Mouse (Mus musculus): Measurements from ENCODE around the gene Sema3g.

Sema3g gene

DNA sequence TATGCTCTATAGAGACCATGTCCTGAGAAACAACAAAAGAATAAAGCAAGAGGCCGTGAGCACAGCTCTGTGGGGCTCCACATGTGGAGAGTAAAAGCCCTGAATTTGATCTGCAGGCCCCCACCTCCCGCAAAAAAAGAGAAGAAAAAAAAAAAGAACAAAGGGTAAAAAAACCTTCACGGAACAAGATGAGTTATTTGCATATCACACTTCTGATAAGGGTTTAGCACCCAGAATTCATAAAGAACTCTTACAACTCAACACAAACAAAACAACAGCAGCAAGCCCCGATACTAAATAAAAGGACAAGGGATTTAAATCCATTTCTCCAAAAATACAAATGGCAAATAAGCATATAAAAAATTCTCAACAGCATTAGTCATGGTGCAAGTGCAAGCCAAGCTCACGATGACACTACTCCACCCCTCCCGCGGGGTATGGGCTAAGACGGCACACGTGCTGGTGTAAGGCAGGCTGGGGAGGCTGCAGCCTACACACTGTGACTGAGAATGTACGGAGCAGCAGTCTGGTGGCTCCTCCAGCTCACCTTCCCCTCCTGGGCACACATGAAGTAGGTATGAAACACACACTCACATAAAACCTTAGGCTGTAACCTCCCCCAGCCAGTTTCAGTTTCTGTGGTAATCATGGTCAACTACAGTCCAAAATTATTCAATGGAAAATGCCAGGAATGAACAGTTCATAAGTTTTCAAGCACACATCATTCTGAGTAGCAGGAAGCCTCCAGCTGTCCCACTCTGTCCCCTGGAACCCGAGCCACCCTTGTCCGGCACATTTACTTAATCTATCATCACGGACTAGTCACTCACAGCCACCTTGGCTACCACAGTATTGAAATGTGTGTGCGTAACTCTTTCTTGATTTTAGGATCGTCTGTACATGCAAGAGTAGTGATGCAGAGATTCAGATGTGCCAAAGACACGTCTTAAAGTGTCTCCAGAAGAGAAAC is 19.8 kb upstream of the Sema3g start:
- no peak for DNase-seq

DNA sequence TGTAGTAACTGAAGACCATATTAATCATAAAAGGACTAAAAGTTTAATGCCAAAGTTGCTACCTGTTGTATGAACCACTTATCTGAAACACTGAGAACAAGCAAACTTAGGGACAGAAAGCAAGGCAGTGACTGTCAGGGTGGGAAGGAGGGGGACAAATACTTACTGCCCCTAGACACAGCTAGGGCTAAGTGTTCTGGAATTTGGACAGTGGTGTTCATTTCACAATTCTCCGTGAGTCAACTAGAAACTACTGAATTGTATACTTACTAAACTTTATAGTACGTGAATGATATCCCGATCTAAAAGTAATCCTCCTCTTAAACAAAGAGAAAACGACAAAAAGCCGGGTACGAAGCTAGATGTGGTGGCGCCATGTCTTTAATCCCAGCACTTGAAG is 18.1 kb upstream of the Sema3g start:
- no peak for DNase-seq

DNA sequence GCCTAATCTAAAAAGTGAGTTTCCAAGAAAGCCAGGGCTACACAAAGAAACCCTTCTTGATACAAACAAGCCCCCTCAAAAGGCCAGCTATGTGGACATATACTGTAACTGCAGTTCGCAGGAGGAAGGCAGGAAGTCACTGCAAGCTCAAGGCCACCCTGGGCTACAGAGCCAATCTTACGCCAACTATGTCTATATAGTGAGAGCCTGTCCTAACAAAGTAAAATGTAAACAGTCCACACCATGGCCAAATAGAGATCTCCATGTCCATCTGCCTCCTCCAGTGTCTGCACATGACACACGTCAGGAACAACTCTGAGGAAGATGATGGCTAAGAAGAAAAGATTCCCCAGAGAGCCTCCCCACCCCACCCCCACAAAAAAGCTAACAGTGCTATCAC is 17.6 kb upstream of the Sema3g start:
- no peak for DNase-seq

DNA sequence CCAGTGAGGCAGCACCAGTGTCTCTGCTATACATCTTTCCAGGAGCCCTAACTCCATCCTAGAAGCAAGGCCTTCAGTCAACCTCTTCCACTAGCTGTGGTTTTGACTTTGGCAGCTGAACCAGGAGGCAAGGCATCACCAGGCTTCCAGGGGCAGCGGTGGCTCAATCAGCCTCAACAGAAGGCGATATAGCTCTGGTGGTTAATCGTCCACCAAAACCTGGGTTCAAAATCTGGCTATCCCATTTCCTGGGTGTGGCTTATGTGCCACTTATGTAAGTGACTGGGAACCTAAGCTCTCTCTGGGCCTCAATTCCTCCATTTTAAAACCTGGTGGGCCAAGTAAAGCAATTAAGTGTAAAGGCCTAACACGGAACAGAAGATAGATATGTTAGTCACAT is 12.8 kb upstream of the Sema3g start:
- no peak for DNase-seq

DNA sequence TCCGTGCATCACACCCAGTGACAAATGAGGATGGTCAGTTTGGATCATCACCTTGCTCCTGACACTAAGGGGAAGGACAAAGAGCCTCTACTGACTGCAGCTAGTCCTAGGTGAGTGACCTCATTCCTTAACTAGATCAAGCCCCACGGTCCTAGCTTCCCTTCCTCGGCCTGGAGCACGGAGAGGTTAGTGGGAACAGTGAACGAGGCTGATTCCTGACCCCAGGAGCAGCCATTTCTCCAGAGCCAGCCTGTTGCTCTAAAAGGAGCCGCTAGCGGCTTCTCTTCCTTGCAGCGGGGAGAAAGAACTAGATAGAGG is 12.5 kb upstream of the Sema3g start:
- DNase-seq, result no peak

DNA sequence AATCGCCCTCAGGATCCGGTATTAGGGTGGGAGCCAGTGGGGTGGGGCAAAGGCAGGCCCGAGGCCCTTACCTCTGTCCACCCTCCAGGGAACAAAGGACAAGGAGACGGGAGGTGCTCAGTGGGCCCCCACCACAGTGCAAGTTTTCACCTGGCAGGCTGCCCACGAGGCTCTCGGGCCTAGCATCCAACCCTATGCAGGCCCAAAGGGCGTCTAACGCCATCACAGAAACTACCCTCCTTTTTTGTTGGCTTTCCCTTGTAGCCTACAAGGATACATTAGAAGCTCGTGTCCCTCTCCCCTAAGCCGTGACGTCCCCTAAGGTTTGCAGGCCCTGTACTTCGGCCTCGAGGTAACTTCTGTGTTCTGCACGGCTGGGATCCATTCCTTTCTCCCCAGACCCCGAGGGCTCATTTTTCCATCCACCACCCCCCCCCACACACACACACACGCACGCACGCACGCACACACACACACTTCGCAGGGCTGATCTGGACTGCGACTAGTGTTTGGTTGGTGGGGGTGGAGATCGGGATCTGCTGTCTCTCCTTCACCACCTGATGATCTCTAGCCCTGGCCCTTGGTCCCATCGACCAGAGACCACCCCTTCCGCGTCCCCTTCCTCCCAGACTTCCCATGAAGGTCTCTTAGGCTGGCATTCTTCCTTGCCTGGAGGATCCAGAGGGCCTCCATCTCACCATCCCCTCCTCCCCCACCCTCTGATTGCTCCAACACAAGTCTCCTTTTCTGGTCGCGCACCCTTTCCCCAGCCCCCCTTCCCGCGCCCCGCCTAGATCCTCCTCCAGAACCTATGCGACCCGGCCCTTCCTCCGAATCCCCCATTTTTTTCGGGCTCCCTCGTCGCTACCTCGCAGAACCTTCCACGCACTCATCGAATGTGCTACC is 11.8 kb upstream of the Sema3g start:
- peak; percentile 64 for DNase-seq

DNA sequence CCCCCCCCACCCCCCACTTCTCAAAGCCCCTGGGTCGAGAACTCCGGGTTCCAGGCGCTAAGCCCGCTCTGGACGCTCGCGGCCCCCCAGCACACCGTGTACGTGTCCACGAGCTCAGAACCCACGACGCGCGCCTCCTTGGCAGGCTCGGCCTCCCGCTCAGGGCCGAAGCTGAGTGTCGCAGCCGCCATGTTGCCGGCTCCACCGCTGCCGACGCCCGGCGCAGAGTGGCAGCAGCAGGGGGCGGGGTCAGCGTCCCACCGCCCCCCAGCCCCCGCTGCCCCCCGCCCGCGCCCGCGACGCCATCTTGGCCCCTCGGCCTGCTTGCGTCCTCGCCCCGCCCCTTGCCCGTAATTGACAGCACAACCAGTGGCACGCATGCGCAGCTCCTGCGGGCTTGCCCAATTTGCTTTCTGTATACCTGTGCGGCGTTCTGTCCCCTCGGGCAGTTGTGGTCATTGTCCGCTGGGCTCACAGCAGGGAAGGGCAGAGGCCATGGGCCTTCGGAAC is 11.1 kb upstream of the Sema3g start:
- DNase-seq, result peak; percentile 98

DNA sequence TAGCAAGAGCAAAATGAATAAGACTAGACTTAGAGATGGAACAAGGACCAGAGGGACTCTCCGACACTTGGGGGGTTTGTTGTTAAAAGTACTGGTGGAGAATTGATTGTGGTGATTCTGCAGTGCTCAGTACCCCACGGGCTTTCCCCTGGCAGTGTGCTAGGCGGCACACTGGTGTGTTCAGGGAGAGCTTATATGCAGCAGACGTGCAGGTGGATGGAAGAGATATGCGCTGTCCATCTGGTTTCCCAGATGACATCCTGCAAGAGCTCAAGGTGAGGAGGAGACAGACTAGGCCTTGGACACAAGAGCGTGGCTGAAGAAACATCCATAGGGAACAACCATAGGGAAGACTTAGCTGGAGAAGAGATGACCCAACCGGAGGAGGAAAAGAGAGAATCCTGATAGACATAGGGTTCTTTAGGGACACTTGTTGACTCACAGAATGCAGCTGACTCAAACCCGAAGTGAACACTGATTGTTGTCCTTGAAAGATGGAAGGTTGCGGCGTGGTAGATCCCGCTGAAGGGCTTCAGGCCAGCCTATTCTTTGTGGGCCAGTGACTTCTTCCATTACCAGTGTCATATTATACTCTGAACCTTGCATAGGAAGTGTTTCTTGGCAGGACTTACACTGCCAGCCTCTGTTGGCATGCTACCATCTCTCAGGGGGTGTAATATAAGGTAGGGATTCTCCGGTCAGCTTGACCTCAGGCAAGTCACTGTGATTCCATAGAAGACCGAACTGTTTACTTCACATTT is 10.4 kb upstream of the Sema3g start:
- DNase-seq, result no peak

DNA sequence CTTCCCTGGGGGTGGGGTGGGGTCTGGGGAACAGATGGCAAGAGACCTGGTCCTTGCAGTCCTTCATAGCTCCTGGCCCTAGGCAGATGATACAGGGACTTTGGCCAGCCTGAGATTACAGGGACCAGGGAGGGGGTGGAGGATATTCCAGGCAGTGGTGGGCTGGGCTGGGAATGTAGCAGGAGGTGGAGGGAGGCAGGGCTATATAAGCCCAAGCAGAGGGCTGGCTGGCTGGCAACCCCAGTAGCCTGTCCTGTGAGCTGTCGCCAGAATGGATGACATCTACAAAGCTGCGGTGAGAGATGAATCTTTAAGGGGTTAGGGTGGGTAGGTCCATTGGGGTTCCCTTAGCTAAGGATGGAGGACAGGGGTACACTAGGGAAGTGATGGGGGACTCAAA is 9.6 kb upstream of the Sema3g start, which contains the start of gene Tnnc1:
Gene Tnnc1, plus strand, starts transcription at position 229 of the 400 bp plus-strand sequence.
- no peak for DNase-seq

DNA sequence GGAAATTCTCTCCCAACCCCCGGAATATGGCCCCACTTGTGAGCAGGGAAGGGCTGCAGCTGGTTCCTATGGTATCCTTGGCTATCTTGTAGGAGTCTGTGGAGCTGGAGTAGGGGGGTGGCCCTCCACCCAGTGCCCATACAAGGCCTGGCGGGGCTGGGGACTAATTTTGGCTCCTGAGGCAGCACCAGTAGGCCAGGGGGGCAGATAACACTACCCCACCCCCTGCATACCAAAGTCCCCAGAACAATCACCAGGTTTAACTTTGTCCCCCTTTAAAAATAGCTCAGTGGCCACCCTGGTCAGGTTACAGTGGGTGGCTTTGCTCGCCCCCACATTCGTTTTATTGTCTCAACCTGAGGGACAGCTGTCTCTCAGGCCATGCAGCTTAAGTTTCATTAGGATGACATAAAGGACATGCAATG is 8.5 kb upstream of the Sema3g start:
- DNase-seq, result no peak

DNA sequence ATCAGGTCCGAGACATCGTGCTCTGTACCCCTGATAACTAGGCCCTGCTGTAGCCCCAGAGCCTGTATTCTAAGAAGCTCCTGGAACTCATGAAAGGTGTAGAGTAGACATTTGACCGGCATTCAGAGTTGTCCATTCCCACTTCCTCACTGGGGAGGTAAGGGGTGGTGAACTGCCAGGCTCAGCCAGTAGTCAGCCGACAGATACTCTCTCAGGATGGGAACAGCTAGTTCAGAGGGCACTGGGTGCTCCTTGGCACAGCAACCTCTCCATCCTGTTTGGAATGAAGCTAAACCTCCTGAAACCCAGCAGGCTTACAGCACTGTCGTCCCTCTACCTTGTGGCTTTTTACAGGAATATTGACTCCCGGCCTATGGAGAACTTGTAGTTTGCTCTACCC is 5.8 kb upstream of the Sema3g start:
- DNase-seq, result no peak

DNA sequence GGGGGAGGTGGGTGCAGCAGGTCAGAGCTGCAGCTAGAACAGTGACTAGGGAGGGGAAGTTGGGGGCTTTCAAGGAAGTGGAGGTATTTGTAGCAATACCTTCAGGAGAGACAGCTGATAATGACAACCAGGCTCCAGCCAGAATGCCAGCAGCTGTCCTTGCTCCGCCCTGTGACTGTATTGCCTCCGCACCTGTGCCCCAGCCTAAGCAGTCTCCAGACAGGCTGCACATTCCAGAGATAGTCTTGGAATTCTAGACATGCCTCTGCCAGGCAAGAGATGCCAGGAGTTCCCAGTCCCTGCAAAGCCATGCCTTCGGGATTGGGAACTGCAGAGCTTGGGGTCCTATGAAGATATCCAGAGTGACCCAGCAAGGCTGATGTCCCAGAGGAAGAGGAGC is 5.2 kb upstream of the Sema3g start:
- no peak for DNase-seq

DNA sequence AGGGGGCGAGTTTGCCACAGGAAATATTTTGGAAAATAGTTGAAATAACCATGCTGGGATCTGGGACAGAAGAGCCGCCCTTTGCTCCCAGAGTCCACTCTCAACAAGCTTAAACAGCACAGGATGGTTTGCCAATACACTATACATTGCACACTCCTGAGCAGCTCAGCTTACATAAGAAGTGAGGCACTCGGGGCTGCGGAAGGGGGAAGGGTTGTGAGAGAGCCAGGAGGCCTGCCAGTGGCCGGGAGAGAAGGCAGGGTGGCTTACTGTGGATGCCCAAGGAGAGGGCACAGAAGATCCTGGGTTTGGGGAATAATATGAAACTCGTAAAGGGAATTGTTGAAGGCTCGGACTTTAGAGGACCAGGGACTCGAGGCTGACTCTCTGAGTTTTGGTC is 3.8 kb upstream of the Sema3g start:
- DNase-seq, result no peak

DNA sequence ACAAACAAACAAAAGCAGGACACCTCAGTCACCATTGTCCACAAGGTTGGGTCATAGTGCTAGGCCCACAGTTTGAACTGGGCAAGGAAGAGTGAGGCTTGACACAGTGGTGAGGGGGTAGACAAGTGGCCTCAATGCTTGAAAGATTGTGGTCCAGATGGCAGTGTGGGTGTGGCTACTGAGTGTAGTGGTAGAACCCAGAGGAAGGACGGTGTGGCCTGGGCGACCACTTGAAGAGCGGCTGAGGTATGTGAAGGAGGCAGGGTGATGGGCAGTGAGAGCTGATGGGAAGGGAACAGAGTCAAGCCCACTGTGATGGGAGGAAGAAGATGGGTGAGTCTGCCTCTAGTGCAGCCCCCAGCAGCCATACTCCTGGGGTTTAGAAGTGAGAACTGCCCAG is 3.0 kb upstream of the Sema3g start:
- DNase-seq, result no peak

DNA sequence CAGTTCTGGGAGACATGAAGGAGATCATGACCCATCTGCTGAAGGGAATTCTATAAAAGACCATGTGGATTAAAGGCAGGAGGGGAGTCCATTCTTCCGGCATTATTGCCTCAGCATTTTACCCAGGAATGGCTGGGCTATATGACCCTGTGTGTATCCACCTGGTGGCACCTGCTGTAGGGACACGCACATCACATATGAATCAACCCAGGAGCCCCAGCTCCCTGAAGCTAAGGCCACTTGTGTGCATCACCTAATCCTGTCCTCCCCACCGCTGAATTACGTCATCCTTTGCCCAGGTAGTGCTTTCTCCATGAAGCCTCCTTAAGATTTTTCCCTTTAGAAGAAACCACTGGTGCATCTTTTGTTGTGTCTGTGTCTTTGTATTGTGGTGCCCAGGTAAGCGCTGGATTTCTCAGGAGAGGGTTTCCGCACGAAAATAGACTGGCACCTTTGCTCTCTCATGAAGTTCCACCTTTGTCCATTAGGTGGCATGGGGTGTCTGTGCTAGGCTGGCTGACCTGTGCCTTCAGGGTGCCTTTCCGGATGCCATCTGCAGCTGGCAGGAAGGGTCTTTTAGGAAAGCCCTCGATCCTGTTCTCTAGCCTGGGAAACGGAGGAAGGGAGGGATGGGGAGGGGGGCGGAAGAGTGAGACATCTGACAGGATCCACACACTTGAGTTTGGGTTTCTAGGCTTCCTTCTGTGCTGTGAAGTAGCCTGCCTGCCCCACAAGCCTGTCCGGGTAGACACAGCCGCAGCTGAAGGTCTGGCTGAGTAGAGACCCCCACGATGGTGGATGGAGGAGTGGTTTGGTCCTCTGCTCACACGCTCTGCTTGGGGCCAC is 2.3 kb upstream of the Sema3g start:
- peak; percentile 45 for DNase-seq

DNA sequence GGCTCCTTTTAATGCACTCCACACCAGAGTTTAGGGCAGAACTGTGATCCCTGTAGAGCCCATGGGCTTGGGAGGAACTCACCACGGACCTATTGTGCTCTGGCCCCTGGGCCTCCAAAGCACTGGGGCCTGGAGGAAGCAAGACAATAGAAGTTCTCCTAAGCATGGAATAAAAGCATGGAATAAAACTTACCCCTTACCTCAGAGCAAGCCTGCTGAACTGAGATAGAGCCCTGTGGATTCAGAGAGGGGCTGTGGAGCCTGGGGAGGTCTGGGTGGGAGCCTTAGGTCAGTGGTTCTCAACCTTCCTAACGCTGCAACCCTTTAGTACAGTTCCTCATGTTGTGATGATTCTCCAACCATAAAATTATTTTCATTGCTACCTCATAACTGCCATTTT is 814 bp upstream of the Sema3g start, which contains the start of gene Nisch:
Gene Nisch, minus strand, starts transcription at position 101 of the 400 bp plus-strand sequence.
- no peak for DNase-seq

DNA sequence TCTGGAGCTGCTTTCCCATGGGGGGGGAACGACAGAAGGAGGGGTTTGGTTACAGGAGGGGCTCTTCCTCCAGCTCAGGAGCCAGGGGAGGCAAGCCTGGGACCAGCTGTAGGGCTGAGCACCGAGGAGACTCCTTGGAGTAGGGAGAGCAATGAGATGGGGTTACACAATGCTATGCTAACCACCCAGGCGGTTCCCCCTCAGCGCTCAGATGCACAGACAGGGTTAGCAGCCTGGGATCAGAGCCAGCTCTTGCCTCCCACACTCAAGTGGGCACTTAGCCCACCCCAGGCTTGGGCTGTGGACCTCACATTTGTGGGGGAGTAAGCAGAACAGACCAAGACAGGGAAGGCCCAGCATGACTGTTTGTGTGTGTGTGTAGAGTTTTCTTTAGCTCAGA is 9.3 kb downstream of the Sema3g start:
- peak; percentile 56 for DNase-seq

DNA sequence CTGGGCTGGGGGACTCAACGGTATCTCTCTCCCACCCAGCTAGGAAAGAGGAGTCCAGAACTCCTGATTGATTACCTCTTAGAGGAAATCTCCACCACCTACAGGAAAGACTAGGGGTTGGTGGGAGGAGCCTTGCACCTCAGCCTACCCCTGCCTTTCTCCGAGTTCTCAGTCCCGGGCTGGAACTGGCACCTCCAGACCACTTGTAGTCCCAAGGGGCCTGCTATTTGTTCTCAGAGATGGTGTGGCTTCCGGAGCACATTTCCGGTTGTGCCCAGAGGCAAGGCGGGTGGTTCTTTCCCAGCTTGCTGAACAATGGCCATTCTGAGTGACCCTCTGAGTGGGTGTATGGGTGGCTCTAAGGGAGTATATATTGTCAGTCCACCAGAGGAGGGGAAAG is 10.6 kb downstream of the Sema3g start:
- no peak for DNase-seq

DNA sequence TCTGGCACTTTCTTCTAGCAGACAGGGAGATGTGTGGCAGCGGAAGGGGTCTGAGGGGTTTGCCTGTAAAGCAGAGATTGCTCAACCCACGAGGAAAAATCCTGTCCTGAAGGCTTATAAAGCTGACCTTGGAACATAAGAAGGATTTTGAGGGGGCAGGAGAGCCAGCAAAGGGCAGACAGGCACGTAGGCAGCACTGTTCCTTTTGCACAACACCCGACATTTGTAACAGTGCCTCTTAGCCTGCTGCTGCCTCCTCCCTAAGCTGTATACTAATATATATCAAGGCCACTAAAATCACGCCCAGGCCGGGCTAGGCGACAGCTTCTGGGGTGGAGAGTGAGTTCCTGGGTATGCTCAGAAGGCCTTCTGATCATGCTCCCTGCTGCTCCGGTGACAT is 12.8 kb downstream of the Sema3g start:
- DNase-seq, result no peak

DNA sequence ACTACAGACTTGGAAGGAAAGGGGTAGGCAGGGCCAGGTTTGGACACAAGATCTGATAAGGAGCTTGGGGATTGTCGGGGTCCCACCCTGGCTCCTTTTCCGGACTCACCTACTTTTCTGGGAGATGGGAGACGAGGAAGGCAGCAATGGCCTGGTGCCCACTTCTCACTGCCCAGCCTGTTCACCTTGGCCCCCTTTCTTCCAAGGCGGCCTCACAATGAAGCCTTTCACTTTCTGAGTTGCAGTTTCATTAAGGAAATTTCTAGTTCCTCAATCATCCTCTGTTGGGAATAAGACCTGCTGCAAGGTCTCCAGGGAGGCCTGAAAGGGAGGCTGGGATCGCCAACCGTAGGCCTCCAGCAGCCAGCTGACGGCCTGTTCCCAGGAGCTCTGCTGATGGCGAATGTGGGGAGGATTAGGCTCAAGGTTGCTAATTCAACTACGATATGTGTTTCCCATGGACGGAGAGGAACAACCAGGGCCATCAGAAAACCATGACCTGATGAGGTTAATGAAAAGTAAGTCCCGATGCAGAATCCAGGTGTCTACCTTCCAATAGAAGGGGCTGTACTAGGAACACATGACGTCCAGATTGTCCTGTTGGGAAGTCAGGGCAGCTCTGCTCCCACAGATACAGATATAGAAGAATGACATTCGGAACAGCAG is 14.9 kb downstream of the Sema3g start:
- no peak for DNase-seq

Measured in right cerebral cortex, postnatal 4 days (tissue).